Mouse (Mus musculus): ENCODE measurements at regions not wholly inside any gene's neighbourhood (a gene's known extent, or its start where the extent isn't known, plus 50 kb on each side); places are given as distances from the start of the nearest gene placed in this dataset.
A peak's percentile ranks its signal among the peaks of the same experiment; 100 is the strongest.

DNA sequence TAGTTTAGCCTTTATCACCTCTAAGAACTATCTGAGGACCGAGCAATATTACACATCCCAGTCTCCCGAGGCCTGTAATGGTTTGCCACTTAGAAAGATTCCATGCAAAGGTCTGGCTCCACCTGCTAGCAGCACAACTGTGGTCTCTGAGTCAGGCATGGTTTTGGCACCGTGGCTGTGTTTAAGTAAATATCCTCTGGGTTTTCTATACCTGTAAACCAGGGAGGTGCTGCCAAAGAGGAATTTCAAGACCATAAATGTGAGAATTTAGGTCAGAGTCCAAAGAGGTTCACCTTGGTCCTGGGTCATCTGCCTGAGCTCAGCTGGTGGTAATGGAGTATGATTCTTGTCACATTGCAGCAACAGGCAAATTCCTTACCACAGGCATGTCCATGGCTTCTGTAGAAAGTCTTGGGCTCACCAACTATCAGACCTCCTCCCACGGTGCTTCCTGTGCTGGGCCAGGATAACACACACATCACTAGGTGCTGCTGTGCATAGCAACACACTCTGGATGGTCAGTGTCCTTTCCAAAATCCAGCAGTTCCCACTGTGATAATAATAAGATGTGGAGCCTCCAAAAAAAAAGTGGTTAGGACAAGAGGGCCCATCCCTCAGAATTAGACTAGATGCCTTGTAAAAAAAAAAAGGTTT is 332.8 kb upstream of the Smim15 start:
- ATAC-seq (ENCODE audit: poor library complexity, severe bottlenecking): no peak

GRCm38 (mm10) chr13:107710368-107710767 is 333.9 kb upstream of the Smim15 start:
- no peak for ATAC-seq (ENCODE audit: poor library complexity, severe bottlenecking)

GRCm38 (mm10) chr13:107709828-107710227 is 334.4 kb upstream of the Smim15 start:
- peak; percentile 52 for ATAC-seq (ENCODE audit: poor library complexity, severe bottlenecking)

DNA sequence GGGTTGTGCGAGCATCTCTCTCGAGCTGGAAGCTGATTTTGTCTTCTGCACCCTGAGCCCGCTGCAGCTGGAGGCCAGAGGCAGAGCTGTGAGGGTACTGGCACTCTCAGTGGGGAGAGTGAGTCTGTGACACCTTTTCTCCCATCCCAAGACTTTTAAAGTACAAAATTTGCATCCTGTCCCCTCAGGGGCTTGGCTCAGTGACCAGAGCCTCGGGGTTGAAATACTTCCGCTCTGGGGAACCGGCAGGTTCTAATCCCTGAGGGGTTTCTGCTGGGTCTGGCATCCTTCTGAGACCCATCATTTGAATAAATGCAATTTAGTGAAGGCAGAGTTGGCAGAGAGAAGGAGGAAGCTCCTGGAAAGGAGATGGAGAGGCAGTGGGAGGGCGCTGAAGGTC is 340.5 kb upstream of the Smim15 start:
- no peak for ATAC-seq (ENCODE audit: poor library complexity, severe bottlenecking)

GRCm38 (mm10) chr13:107700268-107701139 is 343.7 kb upstream of the Smim15 start:
- peak; percentile 94 for ATAC-seq (ENCODE audit: poor library complexity, severe bottlenecking)

DNA sequence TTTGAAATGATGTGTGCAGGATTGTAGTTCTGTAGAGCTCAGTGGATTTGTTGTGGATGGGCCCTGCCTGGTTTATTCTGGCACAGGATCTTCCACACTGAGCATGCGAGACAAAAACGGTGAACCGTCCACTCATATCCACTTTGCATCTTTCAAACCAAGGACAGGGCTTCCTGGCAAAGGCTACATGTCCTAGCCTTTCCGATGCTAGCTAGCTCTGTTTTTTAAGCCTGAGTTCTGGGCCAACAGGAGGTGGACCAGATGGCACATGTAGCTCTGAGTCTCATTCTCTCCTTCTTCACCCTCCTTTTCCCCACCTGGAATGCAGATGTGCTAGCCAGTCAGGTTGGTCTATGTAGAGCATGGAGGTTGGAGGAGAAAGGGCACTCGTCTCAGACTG is 345.0 kb upstream of the Smim15 start:
- ATAC-seq (ENCODE audit: poor library complexity, severe bottlenecking): no peak

DNA sequence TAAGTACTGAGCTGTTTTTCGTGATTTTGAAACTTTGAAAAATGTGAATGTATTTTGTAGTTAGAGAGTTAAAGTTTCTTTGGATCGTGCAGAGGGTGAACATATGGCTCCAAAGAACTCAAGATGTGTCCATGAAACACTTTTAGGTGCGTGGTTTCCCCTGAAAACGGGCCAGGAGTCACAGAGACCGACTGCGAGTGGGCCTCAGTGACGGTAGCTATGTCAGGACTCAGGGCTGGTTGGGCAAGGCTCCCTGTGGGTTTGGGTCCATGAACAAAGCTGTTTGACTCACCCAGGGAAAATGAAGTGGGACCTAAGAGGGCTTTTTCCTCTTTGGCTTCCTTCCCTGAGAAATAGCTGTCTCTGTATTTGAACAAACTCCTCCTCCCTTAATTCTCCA is 345.9 kb upstream of the Smim15 start:
- ATAC-seq (ENCODE audit: poor library complexity, severe bottlenecking): no peak

GRCm38 (mm10) chr13:107692123-107692830 is 352.0 kb upstream of the Smim15 start:
- ATAC-seq (ENCODE audit: poor library complexity, severe bottlenecking): no peak

- ATAC-seq (ENCODE audit: poor library complexity, severe bottlenecking): no peak
These were observed 355.3 kb upstream of the Smim15 start for GRCm38 (mm10) chr13:107688972-107689371.

- ATAC-seq (ENCODE audit: poor library complexity, severe bottlenecking): no peak
These were observed 359.0 kb upstream of the Smim15 start for GRCm38 (mm10) chr13:107685231-107685630.

- no peak for ATAC-seq (ENCODE audit: poor library complexity, severe bottlenecking)
These were observed 360.3 kb upstream of the Smim15 start for GRCm38 (mm10) chr13:107683909-107684308.

GRCm38 (mm10) chr13:107681719-107682118 is 362.5 kb upstream of the Smim15 start:
- 0 out of 2 replicates have a peak, but pooled peaks have one; percentile 33 for ATAC-seq (ENCODE audit: poor library complexity, severe bottlenecking)

- ATAC-seq (ENCODE audit: poor library complexity, severe bottlenecking): no peak
These were observed 365.4 kb upstream of the Smim15 start for GRCm38 (mm10) chr13:107678860-107679259.

GRCm38 (mm10) chr13:107677091-107677470 is 367.2 kb upstream of the Smim15 start:
- ATAC-seq (ENCODE audit: poor library complexity, severe bottlenecking): no peak

DNA sequence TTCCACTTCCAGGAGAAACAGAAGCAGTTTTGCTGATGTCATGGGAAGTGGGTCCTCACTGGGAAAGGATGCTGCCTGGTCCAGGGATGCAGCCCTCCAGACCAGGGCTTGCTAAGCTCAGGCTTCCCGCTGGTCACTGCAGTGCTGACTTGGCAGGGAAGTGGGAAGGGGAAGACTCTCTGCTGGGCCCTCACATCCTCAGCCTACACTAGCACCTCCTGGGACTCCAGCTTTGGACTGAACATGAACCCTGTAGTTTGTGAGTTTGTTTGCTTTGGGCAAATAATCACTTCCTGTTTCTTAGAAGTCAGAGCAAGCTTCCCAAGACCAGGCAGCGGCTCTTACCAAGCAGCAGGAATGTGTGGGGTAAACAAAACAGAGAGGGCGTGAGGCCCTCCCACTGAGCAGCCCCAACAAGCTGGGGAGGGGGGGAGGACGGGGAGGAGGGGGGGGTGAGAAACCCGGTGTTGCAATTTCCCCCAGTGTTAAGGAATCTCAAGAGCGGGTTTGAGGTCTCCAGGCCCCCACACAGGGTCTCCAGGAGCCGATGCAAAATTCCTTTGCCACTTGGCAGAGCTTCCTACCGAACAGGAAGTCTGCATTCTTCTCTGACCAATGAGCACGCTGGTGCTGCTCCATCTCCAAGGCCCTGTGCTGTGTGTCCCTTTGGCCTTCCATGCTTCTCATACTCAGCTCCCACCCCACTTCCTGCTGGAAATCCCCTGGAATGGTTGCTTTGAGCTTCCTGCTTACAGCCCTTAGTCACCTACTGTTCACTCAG is 367.7 kb upstream of the Smim15 start:
- ATAC-seq (ENCODE audit: poor library complexity, severe bottlenecking): peak; percentile 45

- no peak for ATAC-seq (ENCODE audit: poor library complexity, severe bottlenecking)
These were observed 372.1 kb upstream of the Smim15 start for GRCm38 (mm10) chr13:107672166-107672565.

DNA sequence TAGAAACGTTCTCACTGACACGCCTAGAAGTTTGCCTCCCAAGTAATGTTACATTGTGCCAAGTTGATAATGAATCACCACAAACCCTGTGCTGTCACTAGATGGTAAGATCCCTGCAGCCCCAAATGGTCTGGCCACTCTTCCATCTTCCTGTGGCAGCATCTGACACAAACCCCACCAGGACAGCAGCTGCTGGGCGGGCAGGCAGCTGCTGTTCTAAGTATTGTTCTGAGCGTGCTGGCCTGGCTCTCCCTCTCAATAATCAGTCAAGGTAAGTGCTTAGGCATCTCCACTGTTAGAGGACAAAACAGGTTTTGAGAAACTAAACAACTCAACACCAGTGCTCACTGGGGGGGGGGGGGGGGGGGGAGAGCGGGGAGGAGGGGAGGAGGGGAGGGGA is 375.7 kb upstream of the Smim15 start:
- no peak for ATAC-seq (ENCODE audit: poor library complexity, severe bottlenecking)

GRCm38 (mm10) chr13:107665775-107666174 is 378.5 kb upstream of the Smim15 start:
- no peak for ATAC-seq (ENCODE audit: poor library complexity, severe bottlenecking)

GRCm38 (mm10) chr13:107664197-107664596 is 380.0 kb upstream of the Smim15 start:
- ATAC-seq (ENCODE audit: poor library complexity, severe bottlenecking): no peak

- no peak for ATAC-seq (ENCODE audit: poor library complexity, severe bottlenecking)
These were observed 380.5 kb upstream of the Smim15 start for GRCm38 (mm10) chr13:107663745-107664144.

GRCm38 (mm10) chr13:107661414-107661813 is 382.8 kb upstream of the Smim15 start:
- ATAC-seq (ENCODE audit: poor library complexity, severe bottlenecking): no peak

Data from megakaryocyte, adult 5-6 weeks (primary cell).